Mouse (Mus musculus) cerebellum, adult 8-10 months (tissue): ENCODE measurements around the gene Larp4.
A peak's percentile ranks its signal among the peaks of the same experiment; 100 is the strongest.
"Not testable (repeated sequence)": the region's sequence is repeated elsewhere in the genome, so short reads cannot be mapped to it uniquely, and the experiment has no call there.

ENCODE experiments used
- DNase-seq: peaks from one replicate; pipeline ENCODE4 v3.0.0; 2022

Larp4 gene

DNA sequence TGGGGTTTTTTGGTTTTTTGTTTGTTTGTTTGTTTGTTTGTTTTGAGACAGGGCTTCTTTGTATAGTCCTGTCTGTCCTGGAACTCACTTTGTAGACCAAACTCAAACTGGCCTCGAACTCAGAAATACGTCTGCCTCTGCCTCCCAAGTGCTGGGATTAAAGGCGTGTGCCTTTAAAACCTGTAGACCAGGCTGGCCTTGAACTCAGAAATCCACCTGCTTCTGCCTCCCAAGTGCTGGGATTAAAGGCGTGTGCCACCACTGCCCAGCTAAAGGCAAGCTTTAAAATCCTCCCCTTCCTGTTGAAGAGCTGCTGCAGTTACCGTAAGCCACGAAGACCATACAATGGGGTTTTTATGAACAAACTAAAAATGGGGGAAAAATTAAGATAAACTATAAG is at the start of gene Larp4:
Larp4 (plus strand) TSS at position 301 of the 400 bp plus-strand sequence.
- DNase-seq, result not testable (repeated sequence)

DNA sequence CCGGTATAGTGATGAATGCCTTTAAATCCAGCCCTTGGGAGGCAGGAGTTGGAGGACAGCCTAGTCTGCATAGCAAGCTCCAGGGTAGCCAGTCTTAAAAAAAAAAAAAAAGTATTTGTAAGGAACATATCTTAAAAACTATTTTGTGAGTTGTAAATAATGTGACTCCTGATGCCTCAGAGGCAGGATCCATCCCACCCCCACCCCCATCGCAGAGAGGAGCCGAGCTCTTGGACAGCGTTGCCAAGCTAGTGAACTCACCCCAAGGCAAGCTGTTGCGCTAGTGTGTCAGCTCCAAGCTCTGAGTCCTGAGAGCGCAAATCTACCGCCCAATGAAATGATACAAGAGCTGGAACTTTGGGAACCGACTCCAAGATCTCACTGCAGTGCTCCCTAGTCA is 38.6 kb upstream of the Larp4 start:
- no peak for DNase-seq

DNA sequence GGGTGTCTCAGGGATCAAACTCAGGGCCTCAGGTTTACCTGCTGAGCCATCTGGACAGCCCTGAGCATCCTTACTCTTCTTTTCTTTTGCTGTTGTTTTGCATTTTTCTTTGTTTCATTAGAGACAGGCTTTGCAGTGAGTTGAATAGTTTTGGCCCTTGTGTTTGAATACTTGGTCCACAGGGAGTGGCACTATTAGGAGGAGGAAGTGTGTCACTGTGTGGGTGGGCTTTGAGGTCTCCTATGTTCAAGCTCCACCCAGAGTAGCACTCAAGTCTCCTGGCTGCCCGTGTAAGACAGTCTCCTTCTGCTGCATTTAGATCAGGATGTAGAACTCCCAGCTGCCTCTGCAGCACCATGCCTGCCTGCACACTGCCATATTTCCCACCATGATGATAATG is 35.4 kb upstream of the Larp4 start:
- DNase-seq, result no peak

DNA sequence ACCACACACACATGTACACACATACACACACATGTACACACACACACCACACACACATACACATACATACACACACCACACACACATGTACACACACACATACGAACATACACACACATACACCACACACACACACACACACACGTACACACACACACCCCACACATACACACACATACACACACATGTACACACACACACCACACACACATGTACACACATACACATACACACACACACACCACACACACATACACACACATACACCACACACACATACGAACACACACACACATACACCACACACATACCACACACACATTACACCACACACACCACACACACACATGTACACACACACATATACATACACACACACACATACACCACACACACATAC is 33.2 kb upstream of the Larp4 start:
- no peak for DNase-seq

DNA sequence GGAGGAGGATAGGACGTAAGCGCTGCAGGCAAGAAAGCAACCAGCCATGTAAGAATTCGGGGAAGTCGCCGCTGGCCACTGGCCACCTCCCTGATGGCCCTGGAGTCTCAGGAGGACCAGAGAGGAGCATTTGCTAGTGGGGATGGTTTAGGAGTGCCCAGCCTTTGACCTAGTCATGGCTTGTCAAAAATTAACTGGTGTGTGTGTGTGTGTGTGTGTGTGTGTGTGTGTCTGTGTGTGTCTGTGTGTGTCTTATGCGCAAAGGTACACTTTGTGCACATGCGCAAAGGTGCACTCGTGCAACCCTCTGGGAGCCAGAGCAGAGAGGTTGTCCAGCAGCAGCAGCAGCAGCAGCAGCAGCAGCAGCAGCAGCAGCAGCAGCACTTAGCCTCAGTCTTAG is 32.0 kb upstream of the Larp4 start:
- DNase-seq, result no peak

DNA sequence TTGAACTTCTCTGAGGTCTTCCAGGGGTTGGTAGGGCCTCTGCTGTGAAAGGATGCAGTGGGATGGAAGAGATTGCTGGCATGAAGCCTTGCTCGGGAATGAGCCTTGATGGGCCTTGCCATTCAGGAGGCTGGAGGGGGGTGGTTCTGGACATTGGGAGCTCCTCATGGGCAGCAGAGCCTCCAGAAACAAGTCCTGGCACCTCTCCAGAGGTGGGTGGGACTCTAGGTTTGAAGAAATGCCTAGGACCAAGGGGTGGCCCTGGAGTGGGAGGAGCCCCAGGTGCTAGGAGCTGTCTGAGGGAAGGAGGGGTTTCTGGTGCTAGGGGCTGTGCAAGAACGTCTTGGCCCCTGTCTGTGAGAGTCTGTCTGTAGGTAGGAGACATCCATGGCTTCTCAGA is 29.4 kb upstream of the Larp4 start:
- DNase-seq, result no peak

DNA sequence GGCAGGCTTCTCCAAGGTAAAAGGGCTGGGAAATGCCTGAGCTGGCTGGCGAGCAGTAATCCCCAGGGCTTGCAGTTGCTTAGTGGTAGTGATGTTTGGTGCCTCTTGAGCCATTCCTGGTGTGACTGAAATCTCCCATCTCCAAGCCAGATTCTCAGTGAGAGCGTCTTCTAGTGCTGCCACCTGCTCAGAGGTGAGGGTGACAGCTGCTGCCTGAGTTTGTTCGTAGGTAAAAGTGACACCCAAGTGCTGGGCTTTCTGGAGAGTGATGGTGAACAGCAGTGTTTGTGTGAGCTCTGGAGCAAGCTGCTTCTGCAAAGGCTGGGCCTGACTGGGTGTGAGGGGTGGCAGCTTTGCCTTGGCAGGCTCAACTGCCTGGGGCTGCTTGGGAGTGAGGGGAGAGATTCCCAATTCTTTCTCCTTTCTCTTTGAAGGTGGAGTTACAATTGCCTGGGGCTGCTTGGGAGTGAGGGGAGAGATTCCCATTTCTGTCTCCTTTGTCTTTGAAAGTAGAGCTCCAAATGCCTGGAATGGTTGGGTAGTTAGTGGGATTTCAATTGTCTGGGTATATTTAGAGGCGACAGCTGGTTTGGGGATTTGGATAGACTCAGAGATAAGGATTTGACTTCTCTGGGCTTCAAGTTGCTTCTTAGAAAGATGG is 28.8 kb upstream of the Larp4 start:
- DNase-seq, result no peak

DNA sequence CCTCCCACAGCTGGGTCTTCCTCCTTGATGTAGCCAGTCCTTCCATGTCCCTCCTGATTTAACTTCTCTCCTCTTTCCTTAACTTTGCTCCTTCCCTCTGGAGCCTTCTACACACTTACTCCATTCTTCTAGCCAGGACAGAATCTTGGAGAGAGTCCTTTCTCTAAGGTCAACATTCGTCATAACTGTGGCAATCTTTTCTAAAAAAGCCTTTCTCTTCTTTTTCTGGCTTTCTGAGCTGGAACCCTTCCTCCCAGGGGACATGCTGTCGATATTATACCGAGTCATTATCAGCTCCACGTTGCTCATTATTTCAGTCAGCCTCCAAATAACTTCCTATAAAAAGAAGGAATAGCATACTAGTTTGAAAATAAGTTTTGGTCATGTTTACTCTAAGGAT is 14.5 kb upstream of the Larp4 start:
- no peak for DNase-seq

DNA sequence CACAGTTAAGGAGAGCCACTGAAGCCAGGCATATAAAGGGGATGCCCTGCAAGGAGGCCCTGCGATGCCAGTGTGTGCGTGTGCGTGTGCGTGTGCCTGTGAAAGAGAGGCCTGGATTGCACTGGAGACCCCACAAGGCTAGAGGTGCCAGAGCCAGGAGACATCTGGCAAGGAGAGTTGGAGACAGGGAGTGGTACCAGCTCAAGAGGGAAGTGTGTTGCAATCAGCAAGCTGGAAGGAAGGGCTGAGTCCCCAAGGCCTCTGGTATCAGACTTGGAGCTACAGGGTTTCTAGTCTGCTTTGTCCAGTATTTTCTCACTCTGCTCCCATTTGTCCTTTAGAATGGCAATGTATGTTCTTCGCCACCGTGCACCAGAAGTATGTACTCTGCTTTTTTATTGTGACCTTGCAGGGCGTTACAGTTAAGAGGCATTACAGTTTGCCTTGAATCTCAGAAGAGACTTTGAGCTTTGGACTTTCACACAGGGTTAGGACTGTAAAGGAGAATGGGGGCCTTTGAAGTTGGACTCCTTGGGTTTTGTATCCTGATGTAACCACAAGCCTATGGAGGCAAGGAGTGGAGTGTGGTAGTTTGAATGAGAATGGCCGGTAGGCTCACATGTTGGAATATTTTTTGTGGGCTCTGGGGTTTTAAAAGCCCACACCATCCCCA is 4.6 kb upstream of the Larp4 start:
- DNase-seq, result no peak

DNA sequence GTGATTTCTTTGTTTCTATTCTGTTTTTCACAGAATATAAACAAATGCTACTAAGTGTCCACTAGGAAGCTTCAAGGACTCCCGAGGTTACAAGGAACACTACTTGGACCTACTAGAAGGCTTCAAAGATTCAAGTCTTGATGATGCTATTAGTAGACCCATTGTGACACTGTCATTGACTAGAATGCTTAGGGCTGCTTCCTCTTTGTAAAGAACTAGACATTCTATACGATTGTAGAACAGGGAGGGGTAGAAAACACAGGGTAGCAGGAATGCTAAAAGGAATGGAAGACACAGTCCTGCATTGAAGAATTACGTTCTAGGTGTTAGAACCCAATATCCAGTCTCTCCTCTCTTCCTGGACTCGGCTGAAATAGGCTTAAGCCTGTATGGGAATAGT is 2.9 kb upstream of the Larp4 start, which contains the start of gene Fam186a:
Fam186a (minus strand) TSS at position 101 of the 400 bp plus-strand sequence.
- no peak for DNase-seq

DNA sequence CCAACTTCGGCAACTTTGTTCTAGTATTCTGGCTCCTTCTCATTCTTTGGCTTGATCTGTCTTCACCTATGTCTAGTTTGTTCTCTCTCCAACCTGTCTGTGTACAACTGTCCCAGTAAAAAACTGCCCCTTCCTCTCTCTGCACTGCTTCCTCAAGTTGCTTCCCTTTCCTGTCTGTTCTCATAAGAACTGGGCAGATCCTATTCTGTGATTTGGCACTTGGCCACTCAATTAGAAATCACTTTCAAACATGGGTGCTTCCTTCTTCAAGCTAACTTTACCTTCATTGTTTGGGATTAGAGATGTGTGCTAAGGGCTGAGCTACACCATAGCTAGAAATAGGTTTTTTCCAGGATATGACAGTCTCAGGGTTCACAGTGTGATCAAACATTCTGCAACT is 741 bp downstream of the Larp4 start:
- DNase-seq, result no peak

DNA sequence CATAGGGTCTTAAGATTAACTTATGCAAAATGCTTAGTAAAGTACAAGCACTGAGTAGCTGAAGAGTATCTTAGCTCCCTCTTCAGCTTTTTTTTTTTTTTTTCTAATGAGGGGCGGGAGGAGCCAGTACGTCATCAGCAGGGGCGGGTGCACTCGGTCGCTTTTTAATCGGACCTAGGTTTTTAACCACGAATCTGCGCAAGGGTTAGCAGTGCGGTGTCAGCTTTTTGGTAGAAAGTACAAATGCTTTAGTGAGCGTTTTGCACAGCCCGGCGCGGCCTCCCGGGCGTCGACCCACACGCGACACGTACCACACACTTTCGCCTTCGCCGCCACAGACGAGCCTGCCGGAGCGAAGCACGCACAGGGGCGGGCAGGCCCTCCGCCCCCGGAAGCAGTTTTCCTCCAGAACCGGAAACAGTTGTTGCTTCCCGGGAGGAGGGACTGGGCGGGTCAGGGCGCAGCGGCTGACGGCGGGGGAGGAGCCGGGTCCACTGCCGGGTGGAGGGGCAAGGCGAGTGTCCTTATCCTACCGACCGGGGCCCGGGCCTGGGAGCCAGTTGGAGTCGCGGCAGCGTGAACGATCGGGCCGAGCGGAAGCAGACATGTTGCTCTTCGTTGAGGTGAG is 2.6 kb downstream of the Larp4 start:
- DNase-seq, result peak; percentile 95

DNA sequence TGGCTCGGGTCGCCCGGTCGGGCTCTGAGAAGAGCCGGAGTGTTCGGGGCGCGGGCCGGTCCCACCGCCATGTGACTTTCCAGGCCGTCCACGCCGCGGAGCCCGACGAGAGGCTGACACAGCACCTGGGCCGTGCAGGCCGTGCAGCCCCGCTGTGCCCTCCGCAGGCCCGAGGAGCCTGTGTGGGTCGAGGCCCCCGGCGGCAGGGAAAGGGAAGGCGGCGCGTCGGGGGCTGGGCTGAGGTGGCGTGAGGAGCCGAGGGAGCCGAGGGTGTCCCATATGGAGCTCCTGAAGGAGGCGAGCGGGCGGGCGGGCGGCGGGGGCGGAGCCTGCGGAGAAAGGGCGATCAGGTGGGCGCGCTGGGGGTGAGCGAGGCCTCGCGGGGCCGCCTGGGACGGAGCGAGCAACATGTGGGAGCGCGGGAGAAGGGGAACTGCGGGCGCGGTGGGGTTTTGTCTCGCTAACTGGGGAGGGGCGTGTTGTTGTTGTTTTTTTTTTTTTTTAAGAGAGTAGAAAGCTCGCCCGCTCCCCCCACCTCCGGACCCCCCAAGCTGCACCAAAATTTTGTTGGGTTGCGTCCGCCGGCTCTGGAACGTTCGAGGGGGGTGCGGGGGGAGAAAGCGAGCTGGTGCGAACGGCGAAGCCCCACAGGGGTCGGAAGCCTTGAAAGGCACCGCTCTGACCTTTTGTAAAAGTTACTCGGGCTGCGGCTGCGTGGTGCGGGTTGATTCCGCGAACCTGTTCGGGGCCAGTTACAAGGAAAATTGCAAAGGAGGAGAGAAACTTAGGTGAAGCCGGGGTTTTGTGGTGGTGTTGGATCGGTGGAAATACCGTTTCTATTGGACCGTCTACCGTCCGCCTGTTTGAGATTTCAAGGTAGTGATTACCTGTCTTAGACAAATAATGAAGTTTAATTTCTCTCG is 3.4 kb downstream of the Larp4 start:
- peak; percentile 23 for DNase-seq

DNA sequence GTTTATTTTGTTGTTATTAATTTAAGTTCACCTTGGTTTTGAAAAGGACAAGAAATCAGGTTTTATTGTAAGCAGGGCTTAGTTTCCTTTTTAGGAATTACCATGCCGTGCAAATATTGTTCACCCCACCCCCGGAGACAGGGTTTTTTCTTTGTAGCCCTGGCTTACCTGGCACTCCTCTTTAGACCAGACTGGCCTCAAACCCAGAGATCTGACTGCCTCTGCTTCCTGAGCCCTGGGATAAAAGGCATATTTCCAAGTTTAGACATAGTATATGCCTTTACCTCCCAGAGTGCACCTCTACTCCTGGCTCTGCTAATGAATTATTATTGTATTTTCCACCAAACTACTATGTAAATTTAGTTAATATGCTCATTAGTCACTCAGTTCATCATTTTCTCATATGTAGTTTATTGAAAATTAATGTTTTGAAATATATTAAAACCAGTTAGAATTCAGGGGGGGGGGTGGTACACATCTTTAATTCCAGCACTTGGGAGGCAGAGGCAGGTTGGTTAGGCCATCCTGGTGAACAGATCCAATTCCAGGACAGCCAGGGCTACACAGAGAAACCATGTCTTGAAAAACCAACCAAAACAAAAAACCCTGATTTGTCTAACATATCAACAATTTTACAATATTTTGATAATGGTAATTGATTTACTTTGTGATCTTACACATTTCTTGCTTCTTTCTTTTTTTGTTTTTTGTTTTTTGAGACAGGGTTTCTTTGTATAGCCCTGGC is 4.8 kb downstream of the Larp4 start:
- DNase-seq, result no peak

DNA sequence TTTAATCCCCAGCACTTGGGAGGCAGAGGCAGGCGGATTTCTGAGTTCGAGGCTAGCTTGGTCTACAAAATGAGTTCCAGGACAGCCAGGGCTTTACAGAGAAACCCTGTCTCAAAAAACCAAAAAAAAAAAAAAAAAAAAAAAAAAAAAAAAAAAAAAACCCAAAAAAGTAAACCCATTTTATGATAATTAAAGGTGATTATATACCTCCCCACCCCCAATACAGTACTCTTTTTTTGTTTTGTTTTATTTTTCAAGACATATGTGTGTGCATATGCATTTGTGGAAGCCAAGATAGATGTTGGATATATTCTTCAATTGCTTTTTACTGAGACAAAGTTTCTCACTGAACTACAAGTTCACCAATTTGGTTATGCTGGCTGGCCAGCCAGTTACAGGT is 6.3 kb downstream of the Larp4 start:
- not testable (repeated sequence) for DNase-seq

DNA sequence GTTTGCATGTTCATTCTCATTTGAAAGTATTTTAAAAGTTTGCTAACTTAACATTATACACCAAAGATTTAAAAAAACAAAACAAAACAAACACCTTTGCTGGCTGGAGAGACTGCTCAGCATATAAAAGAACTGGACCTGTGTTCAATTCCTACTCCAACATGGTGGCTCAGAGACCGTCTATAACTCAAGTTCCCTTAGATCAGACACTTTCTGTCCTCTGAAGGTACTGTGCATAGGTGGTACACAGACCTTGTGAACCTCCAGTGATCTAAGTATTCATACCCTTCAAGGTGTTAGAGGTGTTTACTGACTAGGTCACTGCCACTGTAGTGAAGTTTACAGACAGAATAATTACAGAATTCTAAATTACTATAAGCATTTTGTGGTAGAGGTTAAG is 9.4 kb downstream of the Larp4 start:
- DNase-seq, result no peak

DNA sequence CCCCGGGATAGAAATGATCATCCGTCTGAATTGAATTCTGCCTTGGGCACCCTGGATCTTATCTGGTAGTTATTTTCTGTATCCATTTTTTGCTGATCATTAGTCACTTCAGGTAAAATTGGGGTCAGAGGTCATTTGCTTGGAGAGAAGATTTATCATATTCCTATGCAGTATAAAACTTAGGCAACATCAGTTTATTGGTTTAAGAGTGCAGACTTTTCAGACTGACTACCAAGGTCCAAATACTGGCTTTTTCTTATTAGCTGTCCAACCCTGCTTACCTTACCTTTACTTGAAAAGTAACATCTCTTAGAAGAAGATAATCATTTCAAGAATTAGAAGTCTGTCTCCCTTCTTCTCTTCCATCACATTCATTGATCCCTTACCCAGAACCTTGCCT is 9.8 kb downstream of the Larp4 start:
- DNase-seq, result no peak

DNA sequence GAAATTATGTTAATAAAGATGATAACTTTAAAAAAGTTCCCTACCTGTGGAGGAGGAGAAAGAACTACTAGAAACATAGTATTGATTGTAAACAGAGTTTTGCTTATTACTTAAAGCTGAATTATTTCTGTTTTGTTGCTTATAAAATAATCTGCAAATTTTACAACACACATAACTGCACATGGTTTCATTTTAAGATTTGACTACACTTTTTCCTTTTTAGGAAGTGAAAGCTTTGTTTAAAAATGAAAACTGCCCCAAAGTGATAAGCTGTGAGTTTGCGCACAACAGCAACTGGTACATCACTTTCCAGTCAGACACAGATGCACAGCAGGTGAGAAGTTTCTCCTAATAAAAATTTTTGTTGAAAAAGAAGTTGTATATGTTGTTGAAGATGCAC is 23.2 kb downstream of the Larp4 start:
- DNase-seq, result no peak

DNA sequence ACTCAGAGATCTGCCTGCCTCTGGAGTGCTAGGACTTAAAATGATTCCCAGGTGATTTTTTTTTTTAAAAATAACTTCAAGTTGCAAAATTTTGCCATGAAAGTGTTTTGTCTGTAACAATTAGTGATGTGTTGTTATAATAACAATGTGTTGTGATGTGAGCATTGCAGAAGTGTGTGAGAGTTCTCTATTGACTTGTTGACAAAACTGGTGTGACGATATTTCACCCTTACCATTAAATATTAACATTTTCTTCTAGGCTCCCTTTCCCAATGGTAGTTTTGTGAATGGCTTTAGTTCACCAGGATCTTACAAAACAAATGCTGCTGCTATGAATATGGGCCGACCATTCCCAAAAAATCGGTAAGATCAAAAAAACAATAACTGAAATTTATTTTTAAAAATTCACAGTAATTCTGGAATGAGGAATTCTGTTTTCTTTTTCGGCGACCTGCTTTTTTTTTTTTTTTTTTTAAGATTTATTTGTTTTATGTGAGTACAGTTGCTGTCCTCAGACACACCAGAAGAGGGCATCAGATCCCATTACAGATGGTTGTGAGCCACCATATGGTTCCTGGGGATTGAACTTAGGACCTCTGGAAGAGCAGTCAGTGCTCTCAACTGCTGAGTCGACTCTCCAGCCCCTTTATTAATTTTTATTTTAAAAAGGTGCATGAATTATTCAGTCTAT is 27.4 kb downstream of the Larp4 start:
- DNase-seq, result no peak

DNA sequence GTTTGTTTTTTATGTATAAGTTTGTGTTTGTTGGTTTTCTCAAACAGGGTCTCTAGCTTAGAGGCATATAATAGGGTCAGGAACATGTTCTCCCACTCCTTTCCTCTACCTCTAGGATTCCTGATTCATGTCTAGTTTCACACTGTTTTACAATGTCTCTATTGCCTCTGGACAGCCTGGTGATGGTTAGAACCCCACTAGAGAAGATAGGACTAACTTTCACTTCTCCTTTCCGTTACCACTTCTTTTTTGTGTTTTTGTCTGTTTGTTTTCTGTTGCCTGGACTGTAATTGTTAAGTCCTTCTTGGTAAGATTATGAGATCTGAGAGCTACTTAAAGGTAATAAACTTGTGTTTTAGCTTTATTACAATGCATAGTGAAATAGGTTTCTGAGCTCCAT is 29.5 kb downstream of the Larp4 start:
- DNase-seq, result no peak

DNA sequence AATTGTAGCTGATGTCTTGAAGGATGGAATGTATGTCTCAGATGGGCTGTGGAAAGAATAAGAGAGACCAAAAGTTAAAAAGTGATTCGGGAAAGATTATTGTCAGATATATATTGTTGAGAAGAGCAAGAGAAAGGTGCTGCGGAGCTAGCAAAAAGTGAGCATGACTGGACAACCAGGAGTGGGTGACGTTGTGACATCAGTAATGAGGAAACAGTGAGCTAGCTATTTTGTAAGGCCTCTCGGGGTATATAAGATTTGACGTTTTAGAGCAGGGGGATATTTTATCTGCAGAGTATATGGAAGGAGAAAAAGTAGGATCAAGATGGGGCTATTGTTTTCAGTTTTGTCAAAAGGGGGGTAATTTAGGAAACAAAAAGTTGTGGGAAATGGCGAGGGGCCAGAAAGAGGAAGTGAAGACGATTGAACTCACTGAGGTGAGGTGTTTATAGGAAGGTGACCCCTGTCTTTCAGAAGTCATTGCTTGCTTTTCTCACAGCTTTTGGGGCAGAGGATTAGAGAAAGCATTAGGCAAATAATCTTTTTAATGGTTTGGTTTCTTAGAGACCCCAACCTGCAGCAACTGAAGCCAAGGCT is 34.9 kb downstream of the Larp4 start:
- DNase-seq, result no peak

DNA sequence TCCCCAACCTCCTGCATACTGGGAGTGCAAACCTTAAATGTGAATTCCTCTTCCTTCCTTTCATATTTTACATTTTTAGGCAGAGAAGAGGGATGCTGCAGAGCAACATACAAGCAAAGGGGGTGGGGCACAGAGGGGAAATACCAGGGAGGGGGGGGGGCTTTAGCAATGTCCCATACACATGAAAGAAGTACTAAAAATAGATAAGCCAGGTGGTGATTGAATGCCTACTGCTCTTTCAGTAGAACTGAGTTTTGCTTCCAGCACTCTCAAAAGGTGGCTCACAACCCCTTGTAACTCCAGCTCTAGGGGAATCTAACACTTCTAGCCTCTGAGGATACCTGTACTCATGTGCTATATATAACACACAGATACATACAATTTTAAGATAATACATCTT is 36.3 kb downstream of the Larp4 start:
- DNase-seq, result no peak
